Mouse (Mus musculus) spleen, postnatal 14 days (tissue): ENCODE measurements around the gene Osbpl11.
"Not testable (repeated sequence)": the region's sequence is repeated elsewhere in the genome, so short reads cannot be mapped to it uniquely, and the experiment has no call there.

ENCODE experiments used
- DNase-seq, 2 experiments: peaks; one replicate each; pipeline ENCODE4 v3.0.0; 2021 to 2022; ENCODE audit warnings: low spot score in 2 of 2

Osbpl11 gene

GRCm38 (mm10) chr16:33177722-33178121 is 7.1 kb upstream of the Osbpl11 start:
- no peak for DNase-seq

DNA sequence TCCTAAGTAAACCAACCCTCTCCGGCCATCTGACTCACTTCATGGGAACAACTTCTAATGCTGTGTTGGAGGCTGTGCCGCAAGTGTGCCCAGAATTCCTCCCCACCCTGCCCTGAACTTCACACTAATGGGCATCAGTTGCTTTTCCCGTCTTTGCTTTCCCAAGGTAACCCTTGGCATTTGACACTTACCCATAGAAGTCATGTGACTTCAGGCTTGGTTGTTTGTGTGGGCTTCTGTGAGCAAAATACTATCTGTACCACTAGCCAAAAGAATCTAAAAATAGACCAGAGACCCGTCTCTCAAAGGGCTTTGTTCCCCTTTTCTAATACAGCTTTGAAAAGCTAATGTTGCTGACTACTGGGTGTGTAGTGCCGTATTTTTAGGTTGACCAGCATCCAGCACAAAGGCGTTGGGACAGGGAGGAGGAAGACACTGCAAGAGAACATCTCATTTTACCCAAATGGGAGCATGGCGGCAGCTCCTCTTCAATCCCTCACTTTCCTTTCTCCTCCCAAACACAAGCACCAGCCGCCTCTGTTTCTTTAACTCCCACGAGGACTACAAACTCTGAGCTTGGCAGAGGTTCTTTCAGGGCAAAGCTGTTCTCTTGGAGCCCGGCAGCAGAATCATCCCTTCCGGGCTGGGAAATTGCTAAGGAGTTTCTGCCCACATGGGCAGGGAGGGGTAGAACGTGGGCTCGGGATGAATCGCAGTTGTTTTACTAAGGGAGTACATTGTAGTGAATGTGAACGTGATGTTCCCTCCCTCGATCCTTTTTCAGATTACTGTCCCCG is 6.4 kb upstream of the Osbpl11 start:
- peak in 1 of 2 experiments; percentile 9 for DNase-seq

- DNase-seq = not testable (repeated sequence)
These were observed 5.6 kb upstream of the Osbpl11 start for GRCm38 (mm10) chr16:33179222-33179621.

- no peak for DNase-seq
These were observed 5.0 kb upstream of the Osbpl11 start for GRCm38 (mm10) chr16:33179911-33180310.

- DNase-seq = no peak
These were observed 4.1 kb upstream of the Osbpl11 start for GRCm38 (mm10) chr16:33180793-33181192.

- peak; percentile 9 to 56 for DNase-seq
These were observed 583 bp downstream of the Osbpl11 start for GRCm38 (mm10) chr16:33185261-33186046.

GRCm38 (mm10) chr16:33186134-33186533 is 1.3 kb downstream of the Osbpl11 start:
- no peak for DNase-seq

- DNase-seq = no peak
These were observed 3.2 kb downstream of the Osbpl11 start for GRCm38 (mm10) chr16:33188076-33188475.

GRCm38 (mm10) chr16:33191671-33192091 is 6.8 kb downstream of the Osbpl11 start:
- no peak for DNase-seq

GRCm38 (mm10) chr16:33192280-33192679 is 7.4 kb downstream of the Osbpl11 start:
- DNase-seq = no peak

- DNase-seq = no peak
These were observed 8.8 kb downstream of the Osbpl11 start for GRCm38 (mm10) chr16:33193649-33194048.

- no peak for DNase-seq
These were observed 10.9 kb downstream of the Osbpl11 start for GRCm38 (mm10) chr16:33195686-33196313.

- DNase-seq = no peak
These were observed 11.7 kb downstream of the Osbpl11 start for GRCm38 (mm10) chr16:33196578-33196977.

- no peak for DNase-seq
These were observed 15.7 kb downstream of the Osbpl11 start for GRCm38 (mm10) chr16:33200589-33200988.

- no peak for DNase-seq
These were observed 25.9 kb downstream of the Osbpl11 start for GRCm38 (mm10) chr16:33210812-33211211.

GRCm38 (mm10) chr16:33216313-33217003 is 31.6 kb downstream of the Osbpl11 start:
- DNase-seq = no peak

- DNase-seq = not testable (repeated sequence)
These were observed 32.7 kb downstream of the Osbpl11 start for GRCm38 (mm10) chr16:33217553-33218085.

GRCm38 (mm10) chr16:33222482-33222881 is 37.6 kb downstream of the Osbpl11 start:
- DNase-seq = no peak

- no peak for DNase-seq
These were observed 39.5 kb downstream of the Osbpl11 start for GRCm38 (mm10) chr16:33224381-33224780.

DNA sequence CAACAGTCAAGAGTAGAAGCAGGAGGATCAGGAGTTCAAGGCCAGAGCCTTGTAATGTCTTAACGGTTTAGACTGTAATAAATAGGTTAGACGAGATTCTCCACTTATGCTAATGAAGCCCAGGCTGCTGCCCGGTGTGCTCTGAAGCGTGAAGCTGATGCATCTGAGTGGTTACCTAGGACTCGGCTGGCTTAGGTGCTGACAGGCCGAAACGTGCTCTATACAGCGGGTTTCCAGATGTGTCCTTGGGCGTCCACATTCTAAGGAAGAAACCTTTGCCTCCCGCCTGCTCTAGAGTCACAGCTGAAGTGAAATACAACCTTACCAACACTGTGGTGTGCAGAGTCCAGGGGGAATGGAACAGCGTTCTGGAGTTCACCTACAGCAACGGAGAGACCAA is 49.3 kb downstream of the Osbpl11 start:
- DNase-seq = no peak

DNA sequence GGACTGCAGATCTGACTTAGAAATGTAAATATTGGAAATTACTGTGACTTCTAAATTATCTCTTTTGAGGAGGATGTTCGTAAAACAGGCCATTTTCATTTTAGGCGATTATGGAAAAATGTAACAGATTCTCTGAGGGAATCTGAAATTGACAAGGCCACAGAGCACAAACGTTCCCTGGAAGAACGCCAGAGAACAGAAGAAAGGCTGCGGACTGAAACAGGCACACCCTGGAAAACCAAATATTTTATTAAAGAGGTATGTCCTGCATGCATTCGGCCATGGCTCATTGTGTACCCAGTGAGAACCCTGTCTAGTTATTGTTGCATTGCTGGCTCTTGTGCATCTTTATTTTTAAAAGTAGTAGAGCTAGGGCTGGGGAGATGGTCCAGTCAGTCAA is 51.3 kb downstream of the Osbpl11 start:
- no peak for DNase-seq

- DNase-seq = no peak
These were observed 54.4 kb downstream of the Osbpl11 start for GRCm38 (mm10) chr16:33239305-33239704.
